Mouse (Mus musculus): ENCODE data around the gene Zfp462.
"Not testable (repeated sequence)": the region's sequence is repeated elsewhere in the genome, so short reads cannot be mapped to it uniquely, and the experiment has no call there.

The Zfp462 gene

GRCm38 (mm10) chr4:54950866-54951265 lies 6.0 kb downstream of the Zfp462 start:
- DNase-seq (ENCODE audit: low spot score): no peak

DNA sequence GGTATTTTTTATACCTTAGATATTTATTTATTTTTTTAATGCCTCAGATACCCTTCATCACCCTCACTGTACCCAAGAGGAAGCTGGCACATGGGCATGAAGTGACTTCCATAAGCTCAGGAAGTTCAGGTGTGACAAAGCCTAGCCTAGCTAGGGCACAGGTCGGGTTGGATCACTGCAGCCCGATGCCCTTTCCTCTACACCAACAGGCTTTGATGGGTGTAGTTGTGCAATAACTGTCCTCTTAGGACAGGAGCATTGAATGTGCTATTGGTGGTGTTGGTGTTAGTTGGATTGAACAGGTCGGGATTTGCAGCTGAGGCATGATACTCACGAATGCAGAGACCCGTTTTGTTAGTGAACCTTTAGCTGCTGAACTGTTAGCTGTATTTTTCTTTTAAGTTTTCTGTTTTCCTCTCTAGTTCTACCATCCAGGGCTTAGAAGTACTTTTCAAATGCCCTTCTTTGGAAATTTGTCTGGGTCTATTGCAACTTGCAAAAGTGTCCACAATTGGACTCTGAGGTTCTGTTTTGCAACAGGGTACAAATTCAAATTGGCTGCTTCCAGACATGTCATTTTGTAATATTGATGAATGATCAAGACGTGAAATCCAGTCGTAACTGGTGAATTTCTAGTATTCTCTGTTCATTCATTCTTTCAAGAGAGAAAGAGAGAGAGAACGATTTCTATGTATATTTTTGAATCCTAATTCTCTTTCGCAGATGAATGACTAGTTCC lies 9.0 kb downstream of the Zfp462 start:
- DNase-seq (ENCODE audit: low spot score): no peak

DNA sequence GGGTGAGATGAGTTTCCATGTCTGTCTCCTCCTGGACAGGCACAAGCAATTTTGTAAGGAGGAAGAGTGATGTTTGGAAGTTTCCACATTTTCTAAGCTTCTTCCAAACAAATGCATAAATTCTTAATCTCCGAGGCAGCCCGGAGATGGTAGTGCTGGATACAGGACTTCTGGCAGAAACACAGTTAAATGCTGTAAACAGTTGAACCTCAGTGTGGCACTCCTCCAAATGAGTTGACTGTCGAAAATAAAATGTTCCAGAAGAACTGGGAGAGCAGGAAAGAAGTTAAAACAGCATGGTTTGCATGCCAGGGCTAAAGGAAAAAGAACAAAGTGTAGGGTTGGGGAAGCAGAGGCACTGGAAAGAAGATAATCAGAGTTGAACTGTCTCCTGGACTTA lies 9.6 kb downstream of the Zfp462 start:
- DNase-seq (ENCODE audit: low spot score): no peak

- no peak for DNase-seq (ENCODE audit: low spot score)
Measured at GRCm38 (mm10) chr4:54960776-54961175, 15.9 kb downstream of the Zfp462 start.

GRCm38 (mm10) chr4:54962141-54962540 lies 17.3 kb downstream of the Zfp462 start:
- DNase-seq (ENCODE audit: low spot score): no peak

DNA sequence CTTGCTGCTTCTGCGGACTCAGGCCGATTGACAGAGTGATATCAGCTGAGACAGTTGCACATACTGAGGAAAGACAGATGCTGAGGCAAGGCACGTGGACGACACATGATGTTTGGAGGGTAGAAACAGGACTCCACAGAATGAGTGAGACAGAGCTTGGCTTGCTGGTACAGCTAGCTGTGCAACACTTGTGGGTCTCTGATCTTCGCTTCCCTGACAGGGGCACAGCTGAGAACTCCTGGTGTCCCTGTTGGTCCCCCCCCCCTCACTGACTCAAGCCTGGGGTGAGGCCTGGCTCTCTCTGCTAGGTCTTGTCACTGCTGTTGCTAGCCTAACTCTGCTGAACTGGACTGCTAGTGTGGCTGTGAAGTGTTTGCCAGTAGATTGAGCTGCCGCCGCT lies 18.7 kb downstream of the Zfp462 start:
- DNase-seq (ENCODE audit: low spot score): no peak

GRCm38 (mm10) chr4:54965169-54965695 lies 20.4 kb downstream of the Zfp462 start:
- DNase-seq (ENCODE audit: low spot score): no peak

DNA sequence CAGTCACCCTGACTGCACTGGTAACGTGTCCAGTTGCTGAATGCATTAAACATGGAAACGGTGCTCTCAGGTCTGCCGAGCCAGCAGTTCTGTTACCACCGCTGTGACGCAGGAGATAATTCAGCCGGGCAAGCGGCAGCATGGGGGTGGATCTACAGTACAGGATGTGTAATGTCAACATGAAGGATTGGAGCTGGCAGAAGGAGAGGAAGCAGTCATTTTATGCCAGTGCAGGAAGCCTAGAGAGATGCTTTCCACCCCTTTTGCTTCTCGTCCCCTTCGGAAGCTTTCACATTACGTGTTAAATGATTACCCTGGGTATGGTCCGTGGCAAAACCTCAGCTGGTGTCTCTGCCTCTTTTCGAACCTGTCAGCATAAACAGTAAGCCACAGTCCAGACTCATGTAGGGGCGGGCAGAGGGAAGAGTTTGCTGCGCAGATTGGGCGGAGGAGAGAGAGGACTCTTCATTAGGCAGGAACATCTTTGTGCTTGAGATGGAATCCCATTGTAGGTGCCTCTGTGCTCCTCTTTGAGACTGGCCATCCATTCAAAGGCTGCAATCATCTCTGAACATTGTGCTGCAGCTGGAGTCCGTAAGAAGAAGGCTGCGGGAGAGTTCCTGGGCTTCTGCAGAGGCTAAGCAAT lies 21.4 kb downstream of the Zfp462 start:
- DNase-seq (ENCODE audit: low spot score): peak; percentile 22

- no peak for DNase-seq (ENCODE audit: low spot score)
Measured at GRCm38 (mm10) chr4:54967166-54967565, 22.3 kb downstream of the Zfp462 start.

DNA sequence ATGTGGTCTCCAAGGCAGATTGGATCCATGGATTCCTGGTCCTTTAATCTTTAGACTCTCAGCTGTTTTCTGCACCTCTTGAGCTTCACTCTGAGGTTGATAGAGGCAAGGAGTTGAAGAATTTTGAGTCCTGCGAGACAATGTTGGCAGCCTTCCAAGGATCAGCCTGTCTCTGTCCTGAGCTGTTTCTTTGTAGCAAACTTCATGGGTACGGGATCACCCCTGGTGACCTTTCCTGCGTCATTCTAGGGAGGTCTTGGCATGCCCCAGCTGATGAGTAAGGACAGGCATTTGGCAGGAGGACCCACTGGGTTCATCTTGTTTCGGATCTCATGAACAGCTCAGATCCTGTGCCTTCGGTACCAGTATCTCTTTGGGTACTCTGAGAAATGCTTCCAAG lies 22.9 kb downstream of the Zfp462 start:
- peak; percentile 24 for DNase-seq (ENCODE audit: low spot score)

DNA sequence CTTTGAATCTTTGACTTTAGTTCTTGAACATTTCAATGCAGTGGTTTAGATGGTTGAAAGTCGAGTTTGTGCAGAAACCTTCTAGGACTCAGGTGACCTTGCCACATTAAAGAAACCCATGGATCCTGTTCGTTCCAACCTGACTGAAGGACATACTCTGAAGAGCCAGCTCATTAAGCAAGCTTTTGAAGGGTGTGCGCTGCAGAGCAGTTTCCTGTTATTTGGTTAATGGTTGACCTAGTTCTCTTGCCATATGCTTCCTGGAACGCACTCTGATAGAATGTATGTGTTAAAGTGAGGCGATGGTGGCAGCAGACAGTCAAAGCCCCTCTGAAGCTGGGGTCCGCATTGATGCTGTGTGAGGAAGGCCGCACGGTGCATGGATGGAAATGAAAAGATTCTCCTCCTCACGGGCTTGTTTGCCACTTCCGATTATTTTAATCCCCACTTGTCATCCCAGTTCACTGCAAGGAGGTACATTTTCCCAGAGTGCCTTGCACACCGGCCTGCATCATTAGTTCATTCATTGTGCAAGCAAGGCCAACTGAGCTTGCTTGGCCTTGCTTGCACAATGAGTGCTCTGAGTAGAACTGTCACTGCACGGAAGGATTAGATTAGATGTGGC lies 24.9 kb downstream of the Zfp462 start:
- no peak for DNase-seq (ENCODE audit: low spot score)

- no peak for DNase-seq (ENCODE audit: low spot score)
Measured at GRCm38 (mm10) chr4:54971386-54971785, 26.5 kb downstream of the Zfp462 start.

- no peak for DNase-seq (ENCODE audit: low spot score)
Measured at GRCm38 (mm10) chr4:54972096-54972495, 27.2 kb downstream of the Zfp462 start.

- no peak for DNase-seq (ENCODE audit: low spot score)
Measured at GRCm38 (mm10) chr4:54972827-54973560, 28.1 kb downstream of the Zfp462 start.

DNA sequence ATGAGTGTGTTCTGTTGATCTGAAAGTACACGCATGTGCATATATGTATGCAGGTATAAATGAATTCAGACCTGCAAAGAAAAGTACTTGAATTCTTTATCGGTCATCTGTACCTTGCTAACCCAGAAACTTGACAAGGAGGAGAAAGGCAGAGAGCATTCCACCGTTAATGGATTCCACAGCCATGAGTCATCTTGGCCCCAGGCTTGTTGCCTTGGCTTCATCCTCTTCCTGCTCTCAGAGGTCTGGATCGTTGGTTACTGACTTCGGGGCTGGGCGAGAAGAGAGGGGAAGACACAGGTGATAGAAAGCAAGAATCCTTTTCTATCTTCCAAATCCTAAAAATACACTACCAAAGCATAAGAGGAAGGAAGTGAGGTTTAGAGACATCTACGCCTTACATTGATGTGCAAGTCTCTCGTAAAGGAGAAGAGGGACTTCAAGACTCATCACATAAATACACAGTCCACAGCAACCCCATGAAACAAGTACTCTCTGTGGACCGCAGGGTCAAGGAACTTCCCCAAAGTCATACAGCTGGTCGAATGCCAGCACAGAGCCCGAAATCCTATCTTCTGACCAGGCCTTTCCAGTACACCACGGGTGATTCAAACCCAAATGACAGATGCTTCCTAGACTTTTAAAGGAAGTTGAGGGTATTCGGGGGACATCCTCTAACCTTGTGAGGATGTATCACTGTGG lies 35.1 kb downstream of the Zfp462 start:
- peak; percentile 29 for DNase-seq (ENCODE audit: low spot score)

GRCm38 (mm10) chr4:54984502-54984901 lies 39.7 kb downstream of the Zfp462 start:
- no peak for DNase-seq (ENCODE audit: low spot score)

- no peak for DNase-seq (ENCODE audit: low spot score)
Measured at GRCm38 (mm10) chr4:54986671-54987070, 41.8 kb downstream of the Zfp462 start.

- no peak for DNase-seq (ENCODE audit: low spot score)
Measured at GRCm38 (mm10) chr4:54987256-54987655, 42.4 kb downstream of the Zfp462 start.

DNA sequence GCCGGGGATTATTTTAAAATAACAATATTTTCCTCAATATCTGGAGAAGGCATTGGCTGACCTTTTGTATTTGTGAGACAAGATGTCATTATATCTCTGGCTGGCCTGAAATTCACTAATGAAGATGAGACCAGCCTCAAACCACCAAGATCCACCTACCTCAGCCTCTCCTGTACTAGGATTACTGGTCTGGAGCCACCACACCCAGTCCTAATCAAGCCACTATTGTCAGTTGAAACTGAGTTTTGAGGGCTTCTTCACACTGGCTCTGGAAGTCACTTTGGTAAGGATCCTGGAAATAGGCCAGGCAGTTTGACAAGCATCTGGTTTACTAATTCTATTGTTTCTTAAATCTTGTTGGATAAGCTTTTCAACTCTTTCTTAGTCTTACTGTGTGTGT lies 43.1 kb downstream of the Zfp462 start:
- no peak for DNase-seq (ENCODE audit: low spot score)

GRCm38 (mm10) chr4:54991973-54992372 lies 47.1 kb downstream of the Zfp462 start:
- no peak for DNase-seq (ENCODE audit: low spot score)

GRCm38 (mm10) chr4:54993001-54993400 lies 48.2 kb downstream of the Zfp462 start:
- not testable (repeated sequence) for DNase-seq (ENCODE audit: low spot score)

- no peak for DNase-seq (ENCODE audit: low spot score)
Measured at GRCm38 (mm10) chr4:54995258-54995657, 50.4 kb downstream of the Zfp462 start.

Measured in ovary, postnatal 36 days (tissue).